Mouse (Mus musculus) kidney, postnatal 0 days (tissue): ENCODE results near the gene Pnldc1. TPM values are rescaled to one million over a fixed set of nuclear protein-coding genes. Genes with fewer than 3 reads are reported as not detected.
"Not testable (repeated sequence)": the region's sequence is repeated elsewhere in the genome, so short reads cannot be mapped to it uniquely, and the experiment has no call there.

Source experiments
- ATAC-seq: fragments of 200-750 bp; cut with Nextera tagmentation; replicated peaks from 2 replicates; pipeline ENCODE4 v1.8.0; 2017; ENCODE audit warnings: low read depth, moderate number of reproducible peaks, moderate TSS enrichment, moderate library complexity; ENCODE audit not compliant: low FRiP score
- DNase-seq: peaks from one replicate; pipeline ENCODE4 v3.0.0-alpha.2; 2016; ENCODE audit warnings: low spot score
- H3K27ac ChIP-seq: fragments of 300-500 bp; sonication (generic); 2 replicates; pipeline ENCODE4 v1.5.1; 2014; ENCODE audit warnings: mild to moderate bottlenecking
- H3K27me3 ChIP-seq: fragments of 300-500 bp; sonication (generic); 2 replicates; pipeline ENCODE4 v1.6.1; 2014; ENCODE audit warnings: low read length, mixed read lengths; ENCODE audit not compliant: insufficient read depth
- H3K36me3 ChIP-seq: fragments of 300-500 bp; sonication (generic); 2 replicates; pipeline ENCODE4 v1.6.1; 2014; ENCODE audit warnings: low read length, mixed read lengths; ENCODE audit not compliant: insufficient read depth
- H3K4me1 ChIP-seq: fragments of 300-500 bp; sonication (generic); replicated peaks from 2 replicates; pipeline ENCODE4 v1.6.1; 2014; ENCODE audit warnings: antibody characterized with exemption, low read length, mixed read lengths; ENCODE audit not compliant: insufficient read depth
- H3K4me2 ChIP-seq: fragments of 300-500 bp; sonication (generic); 2 replicates; pipeline ENCODE4 v1.6.1; 2014; ENCODE audit warnings: mild to moderate bottlenecking, low read length, moderate library complexity, mixed read lengths
- H3K4me3 ChIP-seq: fragments of 300-500 bp; sonication (generic); replicated peaks from 2 replicates; pipeline ENCODE4 v1.5.1; 2014; ENCODE audit warnings: low read depth, low read length
- H3K9ac ChIP-seq: fragments of 300-500 bp; sonication (generic); 2 replicates; pipeline ENCODE4 v1.6.1; 2014; ENCODE audit warnings: low read depth, low read length
- H3K9me3 ChIP-seq: fragments of 300-500 bp; sonication (generic); replicated peaks from 2 replicates; pipeline ENCODE4 v1.6.1; 2016; ENCODE audit warnings: low read length, inconsistent platforms, mixed read lengths
- CTCF ChIP-seq: IDR thresholded peaks from 2 replicates; pipeline ENCODE4 v1.5.1; 2016; ENCODE audit warnings: antibody characterized with exemption, low read depth, mild to moderate bottlenecking, moderate library complexity
- whole genome bisulfite sequencing: fragments of 180-500 bp; shearing (Covaris S2); extraction: QIAGEN DNeasy Blood & Tissue Kit; methylation state at CpG from one replicate; pipeline ENCODE4 v1.1.7; 2014; 5-methylcytosine and 5-hydroxymethylcytosine counted together
- polyA plus RNA-seq: library from polyadenylated mRNA; unstranded; fragments of >200 nt; fragmentation: Nextera tagmentation; extraction: Ambion mirVana; gene quantifications from 2 replicates; pipeline ENCODE4 v1.2.1, GENCODE M21; 2015

Pnldc1 gene
- polyA plus RNA-seq, 1 experiment from 2014 or later = 0.59 TPM

DNA sequence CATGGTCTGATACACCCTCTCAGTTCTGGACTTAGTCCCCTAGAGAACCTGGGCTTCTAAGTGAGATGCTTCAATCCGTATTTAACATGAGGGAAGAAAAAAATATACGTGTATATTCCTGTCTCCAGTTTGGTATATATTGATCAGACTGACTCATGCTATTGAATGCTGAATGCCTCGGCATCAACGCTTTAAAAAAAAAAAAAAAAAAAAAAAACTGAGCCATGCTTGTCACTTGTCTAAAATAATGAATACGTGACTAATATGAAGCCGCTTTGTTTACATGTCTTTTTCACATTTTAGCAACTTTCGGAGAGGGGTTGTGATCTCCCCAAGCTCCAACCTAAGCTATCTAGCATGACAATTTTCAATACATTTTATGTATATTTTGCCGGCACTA is 361 bp upstream of the Pnldc1 start:
- Histone ChIP-seq H3K4me2 (no peak overlapping the region), H3K9me3 (no peaks in the 10 kb centered on the region), H3K27me3 (no peaks in the 10 kb centered on the region), H3K4me1 (no peaks in the 10 kb centered on the region; the same call in 1 of the 2 replicates), H3K36me3 (peaks cover 34% of the 10 kb centered on the region; the same call in 1 of the 2 replicates), H3K9ac (no peak overlapping the region), H3K4me3 (no peak overlapping the region), H3K27ac (no peak overlapping the region)
- TF ChIP-seq CTCF = no peak
- WGBS = 89% methylated on average over 8 of the region's 8 CpGs
- ATAC-seq (no peak), DNase-seq (no peak)

DNA sequence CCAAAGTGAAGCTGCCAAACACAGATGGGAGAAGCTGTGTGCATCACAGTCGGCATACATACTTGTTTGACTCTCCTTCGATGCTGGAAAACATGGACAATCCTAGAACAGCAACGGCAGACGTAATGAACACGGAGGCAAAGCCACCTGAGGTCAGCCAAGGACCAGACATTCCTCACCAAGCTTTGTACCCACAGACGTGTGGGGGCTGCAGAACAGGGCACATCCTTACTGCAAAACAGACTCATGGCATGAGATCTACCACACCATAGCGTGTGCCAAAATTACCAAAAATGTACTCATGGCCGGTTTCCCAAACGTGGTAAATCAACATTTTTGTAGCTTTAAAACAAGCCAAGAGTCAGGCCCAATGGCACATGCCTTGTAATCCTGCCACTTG is 3.6 kb downstream of the Pnldc1 start:
- Histone ChIP-seq H3K4me2 (no peak overlapping the region), H3K4me3 (no peak overlapping the region), H3K27me3 (no peaks in the 10 kb centered on the region), H3K36me3 (peaks cover 15% of the 10 kb centered on the region; the same call in 1 of the 2 replicates), H3K27ac (no peak overlapping the region), H3K9ac (no peak overlapping the region), H3K9me3 (no peaks in the 10 kb centered on the region), H3K4me1 (no peaks in the 10 kb centered on the region)
- DNase-seq = no peak
- WGBS = 89% methylated on average over 9 of the region's 9 CpGs
- ATAC-seq = no peak
- TF ChIP-seq CTCF = no peak

DNA sequence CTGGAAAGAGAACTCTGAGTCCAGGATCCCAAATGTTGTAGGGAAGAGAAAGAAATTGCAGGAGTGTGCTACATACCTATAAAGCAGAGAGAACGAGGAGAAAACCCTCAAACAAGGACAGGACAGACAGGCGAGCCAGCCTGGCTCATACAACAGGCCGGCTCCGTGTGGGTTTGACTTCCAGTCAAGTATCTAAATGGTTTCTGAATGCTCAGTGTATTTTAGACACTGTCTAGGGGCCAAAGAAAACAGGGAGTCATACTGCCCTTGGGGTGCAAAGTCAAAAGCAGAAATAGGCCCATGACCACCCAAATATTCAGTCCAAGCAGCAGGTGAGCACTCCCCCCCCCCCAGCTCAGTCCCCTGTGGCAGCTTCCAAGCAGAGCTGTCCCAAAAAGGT is 4.2 kb downstream of the Pnldc1 start:
- DNase-seq = no peak
- Histone ChIP-seq H3K36me3 (peaks cover 11% of the 10 kb centered on the region; the same call in 1 of the 2 replicates), H3K4me2 (no peak overlapping the region), H3K27ac (no peak overlapping the region), H3K9ac (no peak overlapping the region), H3K4me3 (no peak overlapping the region), H3K27me3 (no peaks in the 10 kb centered on the region), H3K4me1 (no peaks in the 10 kb centered on the region), H3K9me3 (no peaks in the 10 kb centered on the region)
- ATAC-seq = no peak
- 87% methylated on average over 4 of the region's 4 CpGs for WGBS
- no peak for TF ChIP-seq CTCF

GRCm38 (mm10) chr17:12904349-12904748 is 5.7 kb downstream of the Pnldc1 start:
- H3K4me1 ChIP-seq = no peaks in the 10 kb centered on the region
- WGBS = 64% methylated on average over 1 of the region's 1 CpGs

DNA sequence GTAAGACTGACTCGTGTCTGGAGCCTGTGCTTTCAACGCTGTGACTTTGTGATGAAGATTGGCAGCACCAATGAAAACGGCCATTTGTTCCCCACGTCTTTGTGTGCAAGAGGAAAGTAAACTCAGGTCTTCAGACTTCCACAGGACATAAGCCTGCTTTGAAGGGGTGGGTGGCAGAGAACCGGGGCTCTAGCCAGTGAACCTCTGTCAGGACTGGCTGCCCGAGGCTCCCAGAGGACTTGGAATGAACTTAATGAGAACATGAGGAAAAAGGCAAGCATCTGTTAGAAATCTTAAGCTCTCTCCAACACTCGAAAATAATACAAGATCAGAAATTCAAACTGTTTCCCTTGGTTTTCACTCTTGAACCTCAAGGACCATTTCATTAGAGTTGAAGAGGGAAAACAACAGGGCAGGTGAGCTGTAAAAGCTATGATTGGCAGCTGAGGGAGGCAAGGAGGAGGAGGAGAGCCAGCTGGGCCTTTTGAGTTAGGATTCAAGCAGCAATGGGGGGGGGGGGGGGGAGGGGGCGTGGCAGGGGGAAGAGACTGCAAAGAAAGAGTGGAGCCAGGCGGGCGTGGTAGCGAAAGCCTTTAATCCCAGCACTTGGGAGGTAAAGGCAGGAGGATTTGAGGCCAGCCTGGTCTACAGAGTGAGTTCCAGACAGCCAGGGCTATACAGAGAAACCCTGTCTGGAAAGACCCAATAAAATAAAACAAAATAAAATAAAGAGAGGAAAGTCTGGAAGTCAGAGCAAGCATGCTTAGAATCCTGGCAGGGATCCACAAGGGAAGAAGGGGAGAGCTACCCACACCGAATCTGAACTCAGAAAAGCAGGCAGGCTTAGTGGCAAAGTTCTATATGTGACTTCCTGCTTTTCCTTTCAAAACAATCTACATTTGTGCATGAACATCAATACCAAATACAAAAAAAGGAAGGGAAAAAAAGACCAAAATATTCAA is 6.4 kb downstream of the Pnldc1 start:
- no peak for ATAC-seq
- Histone ChIP-seq H3K9me3 (no peaks in the 10 kb centered on the region), H3K27ac (no peak overlapping the region), H3K4me3 (no peak overlapping the region), H3K27me3 (no peaks in the 10 kb centered on the region), H3K4me1 (no peaks in the 10 kb centered on the region), H3K4me2 (no peak overlapping the region), H3K9ac (no peak overlapping the region), H3K36me3 (peaks cover 8% of the 10 kb centered on the region; the same call in 1 of the 2 replicates)
- peak; percentile 20 for DNase-seq
- WGBS = 42% methylated on average over 11 of the region's 12 CpGs
- no peak for TF ChIP-seq CTCF

More at GRCm38 (mm10) chr17:12904349-12904748, 5.7 kb downstream of the Pnldc1 start:
- no peak for TF ChIP-seq CTCF
- H3K27me3 ChIP-seq = no peaks in the 10 kb centered on the region
- H3K4me2 ChIP-seq = no peak overlapping the region
- no peak overlapping the region for H3K27ac ChIP-seq
- H3K4me3 ChIP-seq = no peak overlapping the region
- no peak for DNase-seq
- H3K36me3 ChIP-seq = peaks cover 8% of the 10 kb centered on the region; the same call in 1 of the 2 replicates
- H3K9me3 ChIP-seq = no peaks in the 10 kb centered on the region
- ATAC-seq = no peak
- no peak overlapping the region for H3K9ac ChIP-seq

- Histone ChIP-seq H3K27me3 (no peaks in the 10 kb centered on the region), H3K36me3 (peaks cover 8% of the 10 kb centered on the region; the same call in 1 of the 2 replicates), H3K4me3 (no peak overlapping the region), H3K27ac (no peak overlapping the region), H3K4me1 (no peaks in the 10 kb centered on the region), H3K9me3 (no peaks in the 10 kb centered on the region), H3K4me2 (no peak overlapping the region), H3K9ac (no peak overlapping the region)
- no peak for TF ChIP-seq CTCF
- 94% methylated on average over 6 of the region's 6 CpGs for WGBS
- DNase-seq (no peak), ATAC-seq (no peak)
Measured at GRCm38 (mm10) chr17:12902291-12902690, 7.7 kb downstream of the Pnldc1 start.

DNA sequence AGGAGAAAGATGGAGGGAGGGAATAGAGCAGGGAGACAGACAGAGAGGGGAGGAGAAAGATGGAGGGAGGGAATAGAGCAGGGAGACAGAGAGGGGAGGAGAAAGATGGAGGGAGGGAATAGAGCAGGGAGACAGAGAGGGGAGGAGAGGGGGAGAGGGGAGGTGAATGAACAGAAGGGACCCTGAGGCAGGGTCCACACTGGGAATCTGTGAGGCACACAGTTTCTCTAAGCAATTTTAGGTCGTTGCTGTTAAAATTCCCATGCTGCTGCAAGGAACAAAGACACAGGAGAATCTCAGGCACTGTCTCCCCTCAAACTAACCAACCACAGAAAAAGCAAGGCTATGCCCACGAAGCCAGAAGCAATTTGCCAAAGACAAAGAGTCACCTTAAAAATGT is 11.4 kb downstream of the Pnldc1 start:
- 40% methylated on average over 2 of the region's 2 CpGs for WGBS
- not testable (repeated sequence) for H3K9me3 ChIP-seq, ATAC-seq, H3K27me3 ChIP-seq, H3K4me1 ChIP-seq, H3K27ac ChIP-seq, H3K4me3 ChIP-seq, H3K9ac ChIP-seq, H3K4me2 ChIP-seq, H3K36me3 ChIP-seq
- peak; percentile 21 for DNase-seq
